Mouse (Mus musculus): ENCODE measurements around the gene Klb. TPM values are rescaled to one million over a fixed set of nuclear protein-coding genes. Genes with fewer than 3 reads are reported as not detected.

Gene Klb
- polyA plus RNA-seq, 1 experiment, result 0.02 TPM

GRCm38 (mm10) chr5:65354097-65354496 lies 6.0 kb downstream of the Klb start:
- Histone ChIP-seq H3K79me3 (ENCODE audit: low read depth) (no peaks in the 10 kb centered on the region), H3K36me3 (ENCODE audit: control insufficient read depth, insufficient read depth) (no peaks in the 10 kb centered on the region), H3K79me2 (ENCODE audit: control insufficient read depth, insufficient read depth) (no peaks in the 10 kb centered on the region), H3K27me3 (ENCODE audit: control insufficient read depth, insufficient read depth, insufficient read length) (peaks cover 9% of the 10 kb centered on the region), H3K4me3 (ENCODE audit: insufficient read depth, poor library complexity, severe bottlenecking) (no peak overlapping the region), H3ac (ENCODE audit: control insufficient read depth, insufficient read length, low read depth) (no peak overlapping the region)
- no peak for TF ChIP-seq CTCF (IDR thresholded peaks at IDR 0.05; ENCODE audit: control insufficient read depth, insufficient read depth, insufficient read length)
- TF ChIP-seq MAX (IDR thresholded peaks at IDR 0.05), result no peak
- TF ChIP-seq FOSL1 (IDR thresholded peaks at IDR 0.05; ENCODE audit: insufficient read depth, low read length, poor library complexity, severe bottlenecking), result no peak
- TF ChIP-seq MYOG (IDR thresholded peaks at IDR 0.05; ENCODE audit: control insufficient read depth, extremely low read depth, insufficient read length), result no peak
- TF ChIP-seq MYOD1 (IDR thresholded peaks at IDR 0.05; ENCODE audit: control insufficient read depth, insufficient read length, low read depth), result no peak
- no peak for TF ChIP-seq USF1 (IDR thresholded peaks at IDR 0.05; ENCODE audit: low read depth)
- TF ChIP-seq CEBPB (IDR thresholded peaks at IDR 0.05; ENCODE audit: low read depth), result no peak

- Histone ChIP-seq H3K4me3 (ENCODE audit: insufficient read depth, poor library complexity, severe bottlenecking) (no peak overlapping the region), H3K27me3 (ENCODE audit: control insufficient read depth, insufficient read depth, insufficient read length) (peaks cover 5% of the 10 kb centered on the region), H3K79me2 (ENCODE audit: control insufficient read depth, insufficient read depth) (no peaks in the 10 kb centered on the region), H3K36me3 (ENCODE audit: control insufficient read depth, insufficient read depth) (no peaks in the 10 kb centered on the region), H3ac (ENCODE audit: control insufficient read depth, insufficient read length, low read depth) (no peak overlapping the region), H3K79me3 (ENCODE audit: low read depth) (no peaks in the 10 kb centered on the region)
- TF ChIP-seq MYOD1 (IDR thresholded peaks at IDR 0.05; ENCODE audit: control insufficient read depth, insufficient read length, low read depth), result no peak
- no peak for TF ChIP-seq MAX (IDR thresholded peaks at IDR 0.05)
- TF ChIP-seq CTCF (IDR thresholded peaks at IDR 0.05; ENCODE audit: control insufficient read depth, insufficient read depth, insufficient read length), result no peak
- no peak for TF ChIP-seq MYOG (IDR thresholded peaks at IDR 0.05; ENCODE audit: control insufficient read depth, extremely low read depth, insufficient read length)
- no peak for TF ChIP-seq FOSL1 (IDR thresholded peaks at IDR 0.05; ENCODE audit: insufficient read depth, low read length, poor library complexity, severe bottlenecking)
- TF ChIP-seq USF1 (IDR thresholded peaks at IDR 0.05; ENCODE audit: low read depth), result no peak
- TF ChIP-seq CEBPB (IDR thresholded peaks at IDR 0.05; ENCODE audit: low read depth), result no peak
Measured at GRCm38 (mm10) chr5:65354985-65355384, 6.9 kb downstream of the Klb start.

- H3ac ChIP-seq (ENCODE audit: control insufficient read depth, insufficient read length, low read depth), result no peak overlapping the region
- no peaks in the 10 kb centered on the region for H3K79me2 ChIP-seq (ENCODE audit: control insufficient read depth, insufficient read depth)
- no peak overlapping the region for H3K4me3 ChIP-seq (ENCODE audit: insufficient read depth, poor library complexity, severe bottlenecking)
- TF ChIP-seq FOSL1 (IDR thresholded peaks at IDR 0.05; ENCODE audit: insufficient read depth, low read length, poor library complexity, severe bottlenecking) (no peak), MYOG (IDR thresholded peaks at IDR 0.05; ENCODE audit: control insufficient read depth, extremely low read depth, insufficient read length) (no peak), MAX (IDR thresholded peaks at IDR 0.05) (no peak), USF1 (IDR thresholded peaks at IDR 0.05; ENCODE audit: low read depth) (no peak), CEBPB (IDR thresholded peaks at IDR 0.05; ENCODE audit: low read depth) (no peak), MYOD1 (IDR thresholded peaks at IDR 0.05; ENCODE audit: control insufficient read depth, insufficient read length, low read depth) (no peak), CTCF (IDR thresholded peaks at IDR 0.05; ENCODE audit: control insufficient read depth, insufficient read depth, insufficient read length) (no peak)
- H3K79me3 ChIP-seq (ENCODE audit: low read depth), result no peaks in the 10 kb centered on the region
- H3K27me3 ChIP-seq (ENCODE audit: control insufficient read depth, insufficient read depth, insufficient read length), result no peaks in the 10 kb centered on the region
- H3K36me3 ChIP-seq (ENCODE audit: control insufficient read depth, insufficient read depth), result no peaks in the 10 kb centered on the region
Measured at GRCm38 (mm10) chr5:65356851-65357250, 8.7 kb downstream of the Klb start.

- TF ChIP-seq FOSL1 (IDR thresholded peaks at IDR 0.05; ENCODE audit: insufficient read depth, low read length, poor library complexity, severe bottlenecking), result no peak
- no peak for TF ChIP-seq MYOD1 (IDR thresholded peaks at IDR 0.05; ENCODE audit: control insufficient read depth, insufficient read length, low read depth)
- no peak for TF ChIP-seq MYOG (IDR thresholded peaks at IDR 0.05; ENCODE audit: control insufficient read depth, extremely low read depth, insufficient read length)
- no peaks in the 10 kb centered on the region for H3K36me3 ChIP-seq (ENCODE audit: control insufficient read depth, insufficient read depth)
- no peaks in the 10 kb centered on the region for H3K79me3 ChIP-seq (ENCODE audit: low read depth)
Measured at GRCm38 (mm10) chr5:65357771-65358170, 9.7 kb downstream of the Klb start.

GRCm38 (mm10) chr5:65367837-65368236 lies 19.7 kb downstream of the Klb start:
- no peak for TF ChIP-seq CTCF (IDR thresholded peaks at IDR 0.05; ENCODE audit: control insufficient read depth, insufficient read depth, insufficient read length)
- no peak for TF ChIP-seq MYOG (IDR thresholded peaks at IDR 0.05; ENCODE audit: control insufficient read depth, extremely low read depth, insufficient read length)
- TF ChIP-seq USF1 (IDR thresholded peaks at IDR 0.05; ENCODE audit: low read depth), result no peak
- TF ChIP-seq CEBPB (IDR thresholded peaks at IDR 0.05; ENCODE audit: low read depth), result no peak
- TF ChIP-seq FOSL1 (IDR thresholded peaks at IDR 0.05; ENCODE audit: insufficient read depth, low read length, poor library complexity, severe bottlenecking), result no peak
- no peak for TF ChIP-seq MYOD1 (IDR thresholded peaks at IDR 0.05; ENCODE audit: control insufficient read depth, insufficient read length, low read depth)
- no peaks in the 10 kb centered on the region for H3K36me3 ChIP-seq (ENCODE audit: control insufficient read depth, insufficient read depth)
- H3K79me3 ChIP-seq (ENCODE audit: low read depth), result no peaks in the 10 kb centered on the region
- H3K4me3 ChIP-seq (ENCODE audit: insufficient read depth, poor library complexity, severe bottlenecking), result no peak overlapping the region
- H3ac ChIP-seq (ENCODE audit: control insufficient read depth, insufficient read length, low read depth), result no peak overlapping the region
- no peaks in the 10 kb centered on the region for H3K79me2 ChIP-seq (ENCODE audit: control insufficient read depth, insufficient read depth)
- H3K27me3 ChIP-seq (ENCODE audit: control insufficient read depth, insufficient read depth, insufficient read length), result peaks cover 28% of the 10 kb centered on the region

More at GRCm38 (mm10) chr5:65357771-65358170, 9.7 kb downstream of the Klb start:
- Histone ChIP-seq H3K79me2 (ENCODE audit: control insufficient read depth, insufficient read depth) (no peaks in the 10 kb centered on the region), H3K27me3 (ENCODE audit: control insufficient read depth, insufficient read depth, insufficient read length) (no peaks in the 10 kb centered on the region), H3K4me3 (ENCODE audit: insufficient read depth, poor library complexity, severe bottlenecking) (no peak overlapping the region), H3ac (ENCODE audit: control insufficient read depth, insufficient read length, low read depth) (no peak overlapping the region)

GRCm38 (mm10) chr5:65371551-65371950 lies 23.4 kb downstream of the Klb start:
- Histone ChIP-seq H3K79me3 (ENCODE audit: low read depth) (no peaks in the 10 kb centered on the region), H3K4me3 (ENCODE audit: insufficient read depth, poor library complexity, severe bottlenecking) (no peak overlapping the region), H3K79me2 (ENCODE audit: control insufficient read depth, insufficient read depth) (no peaks in the 10 kb centered on the region), H3ac (ENCODE audit: control insufficient read depth, insufficient read length, low read depth) (no peak overlapping the region), H3K36me3 (ENCODE audit: control insufficient read depth, insufficient read depth) (no peaks in the 10 kb centered on the region), H3K27me3 (ENCODE audit: control insufficient read depth, insufficient read depth, insufficient read length) (peaks cover 18% of the 10 kb centered on the region)
- no peak for TF ChIP-seq MYOD1 (IDR thresholded peaks at IDR 0.05; ENCODE audit: control insufficient read depth, insufficient read length, low read depth)
- no peak for TF ChIP-seq MYOG (IDR thresholded peaks at IDR 0.05; ENCODE audit: control insufficient read depth, extremely low read depth, insufficient read length)
- no peak for TF ChIP-seq CEBPB (IDR thresholded peaks at IDR 0.05; ENCODE audit: low read depth)
- TF ChIP-seq MAX (IDR thresholded peaks at IDR 0.05), result no peak
- no peak for TF ChIP-seq USF1 (IDR thresholded peaks at IDR 0.05; ENCODE audit: low read depth)
- no peak for TF ChIP-seq CTCF (IDR thresholded peaks at IDR 0.05; ENCODE audit: control insufficient read depth, insufficient read depth, insufficient read length)
- TF ChIP-seq FOSL1 (IDR thresholded peaks at IDR 0.05; ENCODE audit: insufficient read depth, low read length, poor library complexity, severe bottlenecking), result no peak

Data from C2C12 (cell line).